Mouse (Mus musculus) bone marrow macrophage, adult 2 months (primary cell): Measurements from ENCODE around the gene Scgb3a1. TPM values are rescaled to one million over a fixed set of nuclear protein-coding genes. Genes with fewer than 3 reads are reported as not detected.
A peak's percentile ranks its signal among the peaks of the same experiment; 100 is the strongest.

Experiments
- H3K27ac ChIP-seq: 2 replicates; pipeline ENCODE4 v1.5.1; 2012; ENCODE audit warnings: low read depth, low read length; ENCODE audit not compliant: insufficient read depth
- H3K4me1 ChIP-seq: 2 replicates; pipeline ENCODE4 v1.6.1; 2012; ENCODE audit warnings: low read length; ENCODE audit not compliant: control insufficient read depth, insufficient read depth
- H3K4me3 ChIP-seq: 2 replicates; pipeline ENCODE4 v1.5.1; 2012; ENCODE audit warnings: mild to moderate bottlenecking, low read length, moderate library complexity; ENCODE audit not compliant: insufficient read depth
- CTCF ChIP-seq: IDR thresholded peaks from 2 replicates; pipeline ENCODE4 v1.5.1; 2012; ENCODE audit warnings: low read depth, mild to moderate bottlenecking, low read length, moderate library complexity
- POLR2A ChIP-seq: IDR thresholded peaks from 2 replicates; pipeline ENCODE4 v1.6.1; 2012; ENCODE audit warnings: mild to moderate bottlenecking, low read depth, low read length, borderline replicate concordance
- polyA plus RNA-seq: library from polyadenylated mRNA; stranded (reverse); fragments of >200 nt; gene quantifications from 2 replicates; pipeline ENCODE4 v1.2.4, GENCODE M21; 2012; ENCODE audit not compliant: missing spikeins, insufficient read depth, insufficient read length

Gene Scgb3a1
- polyA plus RNA-seq, 1 experiment: not detected

DNA sequence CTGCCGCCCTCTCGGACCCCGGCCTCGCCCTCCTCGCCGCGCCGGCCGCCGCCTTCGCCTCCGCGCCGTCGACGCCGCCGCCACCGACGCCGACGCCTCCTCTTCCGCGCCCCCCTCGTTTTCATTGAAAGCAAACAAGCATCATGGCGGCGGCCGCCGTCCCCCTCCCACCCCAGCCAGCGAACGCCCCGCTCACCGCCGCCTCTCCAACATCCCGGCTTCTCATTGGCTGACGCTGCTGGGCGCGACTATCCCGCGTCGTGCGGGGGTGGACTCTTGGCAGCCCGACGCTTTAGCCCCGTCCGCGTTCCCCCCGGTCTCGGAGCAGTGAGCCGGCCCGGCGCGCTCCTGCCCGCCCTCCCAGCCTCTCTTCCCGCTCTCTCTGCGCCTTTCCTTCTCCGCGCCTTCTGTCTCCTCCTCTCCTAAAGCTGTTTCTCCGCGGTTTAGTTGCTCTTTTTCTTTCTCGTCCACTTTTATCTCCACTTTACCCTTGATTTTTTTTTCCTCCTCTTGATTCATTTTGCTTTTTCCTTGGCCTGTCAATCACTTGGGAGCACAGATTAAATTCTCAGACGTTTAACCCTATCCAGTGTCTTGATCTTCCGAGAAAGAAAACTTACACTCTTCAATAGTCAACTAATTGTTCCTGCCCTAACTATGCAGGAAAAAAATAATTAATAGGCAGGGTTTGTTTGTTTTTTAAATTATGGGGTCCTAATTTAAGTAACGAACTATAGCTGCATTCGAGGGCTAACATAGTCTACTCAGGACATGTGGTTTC lies 49.3 kb downstream of the Scgb3a1 start, which contains the start of gene Cnot6:
TSS of gene Cnot6 (minus strand) at position 169 of the 781 bp plus-strand sequence.
- Histone ChIP-seq H3K4me1 (peaks cover 20% of the 10 kb centered on the region), H3K27ac (peak within 1 kb of the TSS; percentile 56), H3K4me3 (peak within 1 kb of the TSS; percentile 93)
- no peak for TF ChIP-seq CTCF
- TF ChIP-seq POLR2A: no peak

DNA sequence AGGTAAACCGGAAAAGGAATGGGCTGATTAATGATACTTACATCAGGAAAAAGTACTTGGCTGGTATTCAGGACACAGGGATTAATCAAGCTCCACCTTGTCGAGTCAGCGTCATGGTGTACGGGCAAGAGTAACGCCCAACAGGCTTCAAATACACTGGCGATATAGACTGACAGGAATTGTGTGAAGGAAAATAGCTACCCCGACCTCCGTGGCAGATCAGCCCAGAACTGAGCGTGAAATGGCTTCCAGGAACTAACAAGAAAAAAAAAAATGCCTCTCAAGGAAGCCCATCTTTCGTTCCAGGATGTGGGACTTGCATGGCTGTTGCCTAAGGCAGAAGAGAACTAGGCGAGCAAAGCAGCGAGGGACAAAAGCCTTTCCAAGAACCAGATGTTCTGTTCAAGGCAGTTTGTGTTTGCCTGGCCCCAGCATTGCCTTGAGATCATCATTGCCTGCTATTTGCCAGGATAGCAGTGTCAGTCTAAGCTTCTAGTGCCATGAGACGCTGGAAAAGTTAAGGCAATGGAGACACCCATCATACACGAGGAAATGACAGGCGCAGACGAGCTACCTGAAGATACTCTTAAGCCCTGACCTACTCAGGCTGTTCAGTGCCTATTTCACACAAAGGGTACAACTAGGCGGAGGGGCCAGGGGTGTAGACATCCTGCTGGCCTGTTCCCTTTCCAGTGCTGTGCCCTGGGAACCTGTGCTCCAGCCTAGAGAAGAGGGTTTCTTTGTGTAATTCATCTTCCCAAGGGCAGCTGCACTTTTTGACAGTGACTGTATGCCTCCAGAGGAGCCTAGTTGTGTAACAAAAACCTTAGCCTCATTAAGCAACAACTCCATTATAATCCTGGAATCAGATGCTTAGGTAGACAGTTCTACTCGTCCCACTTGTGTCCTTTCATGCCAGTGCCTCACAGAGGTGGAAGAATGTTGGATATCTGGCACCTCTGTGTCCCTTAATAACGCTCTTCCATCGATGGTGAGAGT lies 50.2 kb downstream of the Scgb3a1 start:
- Histone ChIP-seq H3K27ac (no peak overlapping the region), H3K4me3 (no peak overlapping the region), H3K4me1 (peaks cover 14% of the 10 kb centered on the region)
- TF ChIP-seq CTCF: no peak
- no peak for TF ChIP-seq POLR2A

Other genes starting within 250 kb of the Scgb3a1 start
- not detected in 2 replicates for gene Olfr1389, start 240.5 kb upstream of the Scgb3a1 start, polyA plus RNA-seq
- 0.24 and 0.35 TPM in 2 replicates for gene Olfr1388, start 227.0 kb upstream of the Scgb3a1 start, polyA plus RNA-seq
- not detected in 2 replicates for gene Olfr1387, start 208.3 kb upstream of the Scgb3a1 start, polyA plus RNA-seq
- gene Olfr1386, start 198.6 kb upstream of the Scgb3a1 start, polyA plus RNA-seq: not detected in 2 replicates
- gene Olfr1385, start 174.5 kb upstream of the Scgb3a1 start, polyA plus RNA-seq: not detected in 2 replicates
- not detected in 2 replicates for gene Olfr1384, start 156.9 kb upstream of the Scgb3a1 start, polyA plus RNA-seq
- not detected in 2 replicates for gene Olfr1383, start 144.0 kb upstream of the Scgb3a1 start, polyA plus RNA-seq
- gene Olfr1382, start 135.4 kb upstream of the Scgb3a1 start, polyA plus RNA-seq: not detected in 2 replicates
- not detected in 2 replicates for gene Olfr1381, start 120.2 kb upstream of the Scgb3a1 start, polyA plus RNA-seq
- not detected in 2 replicates for gene Olfr1380, start 106.7 kb upstream of the Scgb3a1 start, polyA plus RNA-seq
- gene Flt4, start 54.3 kb upstream of the Scgb3a1 start, polyA plus RNA-seq: not detected in 2 replicates
- gene Cnot6, start 49.1 kb downstream of the Scgb3a1 start, polyA plus RNA-seq: 33.5 and 37.6 TPM in 2 replicates
- not detected in 2 replicates for gene Gfpt2, start 130.6 kb downstream of the Scgb3a1 start, polyA plus RNA-seq
- 38.6 and 42.8 TPM in 2 replicates for gene Mapk9, start 183.1 kb downstream of the Scgb3a1 start, polyA plus RNA-seq
- not detected in 2 replicates for gene Rasgef1c, start 238.2 kb downstream of the Scgb3a1 start, polyA plus RNA-seq